Mouse (Mus musculus) induced T-regulatory cell, adult 2 months (primary cell): ENCODE measurements around the gene Ccdc126.

ENCODE experiments used
- DNase-seq: peaks from one replicate; pipeline ENCODE4 v3.0.0-alpha.2; 2012; ENCODE audit warnings: low read depth

Ccdc126 gene

DNA sequence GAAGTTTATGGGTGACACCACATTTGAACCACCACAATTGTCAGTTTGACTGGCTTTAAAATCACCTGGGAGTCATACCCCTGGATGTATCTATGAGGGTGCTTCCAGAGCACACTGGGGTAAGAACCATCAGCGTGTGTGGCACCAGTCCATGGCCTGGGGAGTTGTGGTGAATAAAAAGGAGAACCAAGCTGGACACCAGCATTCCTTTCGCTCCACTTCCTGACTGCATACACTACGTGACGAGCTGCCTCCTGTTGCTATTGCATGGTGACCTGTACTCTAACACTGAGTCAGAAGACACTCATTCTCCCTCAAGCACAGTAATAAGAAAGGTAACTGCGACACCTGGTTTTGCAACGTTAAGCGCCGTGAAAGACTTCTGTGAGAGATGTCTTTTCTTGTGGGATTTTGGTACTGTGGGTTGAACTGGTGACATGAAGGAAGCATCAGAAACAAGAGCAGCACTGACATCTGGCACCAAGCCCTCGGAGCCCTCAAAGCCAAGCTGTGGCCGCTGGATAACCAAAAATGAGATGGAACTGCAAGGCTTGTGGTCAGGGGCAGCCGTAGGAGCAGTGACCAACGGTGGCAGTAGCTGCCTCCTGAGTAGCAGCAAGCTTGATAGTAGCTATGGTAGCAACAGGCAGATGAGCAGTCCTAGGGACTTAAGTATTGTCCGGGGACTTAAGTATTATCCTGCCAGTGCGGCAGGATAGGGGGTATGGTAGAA is 24.8 kb downstream of the Ccdc126 start:
- no peak for DNase-seq

DNA sequence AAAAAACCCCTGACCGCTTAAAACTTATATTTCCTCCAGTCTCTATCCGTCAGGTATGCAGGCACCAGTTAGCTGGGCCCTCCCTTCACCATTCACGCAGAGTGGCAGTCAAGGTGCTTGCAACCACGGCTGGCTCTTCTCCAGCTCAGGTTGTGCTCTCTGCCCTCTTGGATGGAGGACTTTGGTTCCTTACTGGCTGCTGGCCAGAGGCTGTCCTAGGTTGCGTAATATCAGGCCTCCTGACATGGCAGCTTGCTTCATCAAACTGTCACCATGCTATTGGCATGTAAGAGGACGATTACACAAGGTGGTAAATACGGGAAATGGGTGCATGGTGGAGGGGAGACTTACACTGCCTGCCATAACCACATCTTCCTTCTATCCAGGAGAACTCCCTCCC is 30.8 kb downstream of the Ccdc126 start:
- DNase-seq, result no peak

DNA sequence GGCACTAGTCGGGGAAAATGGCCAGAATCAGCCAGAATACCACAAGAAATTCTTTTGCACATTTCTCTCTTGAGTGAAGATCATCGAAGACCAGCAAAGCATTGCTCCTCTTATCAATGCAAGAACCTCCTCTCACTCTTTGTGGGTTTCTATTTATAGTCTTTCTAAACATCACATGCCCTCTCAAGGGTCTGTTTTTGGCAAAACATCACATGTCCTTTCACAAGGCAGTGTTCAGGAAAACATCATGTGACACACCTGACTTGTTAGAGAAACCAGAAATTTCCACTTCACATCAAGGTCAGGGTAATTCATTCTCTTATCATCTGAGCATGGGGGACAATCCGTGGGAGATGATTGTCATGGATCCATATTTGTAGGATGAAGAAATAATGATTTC is 35.5 kb downstream of the Ccdc126 start:
- peak; percentile 44 for DNase-seq

DNA sequence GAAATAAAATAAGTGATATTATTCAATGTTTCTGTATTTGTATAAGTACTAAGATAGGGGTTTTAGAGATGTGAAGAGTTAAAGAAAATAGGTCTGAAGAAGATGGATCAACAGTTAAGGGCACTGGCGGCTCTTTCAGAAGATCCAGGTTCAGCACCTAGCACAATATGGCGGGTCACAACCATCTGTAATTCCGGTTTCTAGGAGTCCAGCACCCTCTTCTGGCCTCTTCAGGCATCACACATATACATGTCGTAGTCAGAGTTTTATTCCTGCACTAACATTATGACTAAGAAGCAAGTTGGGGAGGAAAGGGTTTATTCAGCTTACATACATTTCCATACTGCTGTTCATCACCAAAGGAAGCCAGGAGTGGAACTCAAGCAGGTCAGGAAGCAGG is 36.1 kb downstream of the Ccdc126 start:
- DNase-seq, result peak; percentile 47

DNA sequence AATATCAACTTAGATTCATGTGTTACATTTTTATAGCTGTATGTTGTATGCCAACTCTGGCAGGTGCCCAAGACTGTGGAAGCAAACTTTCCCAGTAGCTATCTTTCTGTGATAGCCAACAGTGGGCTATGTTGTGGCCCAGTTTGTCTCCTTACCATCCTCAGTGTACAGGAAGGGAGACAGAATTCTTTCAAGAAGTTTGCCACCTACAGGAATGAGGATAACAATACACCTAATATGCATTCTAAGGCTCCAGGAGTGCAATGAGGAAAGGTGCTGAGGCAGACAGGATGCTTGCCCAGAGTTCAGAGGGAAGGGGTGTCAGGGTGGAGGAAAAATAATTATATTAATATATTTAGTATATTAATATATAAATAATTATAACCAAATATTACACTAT is 41.3 kb downstream of the Ccdc126 start:
- peak; percentile 39 for DNase-seq

DNA sequence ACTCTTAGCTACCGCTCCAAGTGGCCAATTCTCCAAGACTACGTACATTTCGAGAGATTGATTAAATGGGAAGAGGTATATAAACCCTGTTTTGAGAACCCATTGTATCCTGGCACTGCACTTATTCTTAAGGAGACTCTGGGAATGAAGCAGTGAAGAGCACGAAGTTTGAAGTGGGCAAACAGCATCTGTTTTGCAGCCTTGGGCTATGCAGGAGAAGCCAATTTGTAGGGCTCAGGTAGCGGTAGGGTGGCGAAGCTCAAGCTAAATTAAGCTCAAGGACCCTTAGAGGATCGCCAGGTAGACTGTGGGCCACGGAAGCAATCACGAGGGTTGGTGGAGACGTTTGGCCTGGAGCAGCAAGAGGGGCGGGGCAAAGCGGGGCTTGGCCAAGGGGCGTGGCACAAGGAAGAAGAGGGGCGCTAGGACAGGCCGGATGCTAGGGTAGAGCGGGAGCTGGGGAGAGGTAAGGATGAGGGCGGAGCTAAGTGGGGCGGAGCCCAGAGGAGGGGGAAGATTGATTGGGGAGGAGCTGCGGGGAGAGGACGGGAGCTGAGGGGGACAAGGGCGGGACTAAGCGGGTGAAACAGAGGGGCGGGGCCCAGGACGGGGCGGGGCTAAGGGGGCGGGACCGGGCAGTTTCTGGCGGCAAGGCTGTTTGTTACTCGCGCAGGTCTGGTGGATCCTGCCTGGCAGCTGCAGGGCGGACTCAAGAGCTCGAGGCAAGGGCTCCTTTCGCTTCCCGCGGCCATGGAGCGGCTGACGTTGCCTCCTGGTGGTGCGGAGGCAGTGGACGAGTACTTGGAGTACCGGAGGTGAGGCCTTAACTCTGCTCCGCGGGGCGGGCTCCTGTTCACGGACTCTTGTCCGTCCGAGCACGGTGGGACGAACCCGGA is 48.3 kb downstream of the Ccdc126 start, which contains the start of gene Fam221a:
Gene Fam221a (plus strand): TSS at position 581 of the 896 bp plus-strand sequence.
- DNase-seq, result peak; percentile 97

DNA sequence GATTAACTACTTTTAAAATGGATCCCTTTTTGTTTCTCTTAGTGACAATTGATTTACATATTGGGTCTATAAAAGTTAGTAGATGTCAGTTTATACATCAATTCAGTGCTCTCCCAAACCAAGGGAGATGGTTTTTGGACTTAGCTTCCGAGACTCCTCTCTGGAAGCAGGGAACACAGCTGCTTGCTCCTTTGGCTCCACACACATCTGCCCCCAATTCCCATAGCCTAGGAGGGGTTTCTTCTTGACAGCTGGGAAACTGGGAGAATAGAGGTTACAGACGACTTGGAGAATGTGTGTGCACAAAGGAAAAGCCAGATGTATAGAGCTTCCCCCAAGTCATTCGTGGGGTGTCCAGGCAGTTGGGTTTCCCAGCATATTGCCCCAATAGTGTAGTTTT is 49.1 kb downstream of the Ccdc126 start:
- DNase-seq, result peak; percentile 34

DNA sequence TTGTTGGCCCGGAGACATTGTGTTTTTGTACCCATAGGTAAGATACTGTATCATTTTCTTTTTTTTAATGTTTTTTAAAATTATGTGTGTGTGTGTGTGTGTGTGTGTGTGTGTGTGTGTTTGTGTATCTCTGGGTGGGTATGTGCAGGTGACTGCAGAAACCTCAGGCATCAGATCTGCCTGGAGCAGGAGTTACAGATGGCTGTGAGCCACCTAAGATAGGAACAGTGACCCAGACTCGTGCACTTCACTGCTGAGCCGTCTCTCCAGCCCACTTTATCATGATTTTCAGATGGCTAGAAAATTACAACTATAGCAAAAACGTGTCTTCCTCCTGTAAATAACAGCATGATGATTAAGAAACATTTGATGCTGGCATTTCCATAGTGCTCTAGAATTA is 53.6 kb downstream of the Ccdc126 start:
- DNase-seq, result no peak

DNA sequence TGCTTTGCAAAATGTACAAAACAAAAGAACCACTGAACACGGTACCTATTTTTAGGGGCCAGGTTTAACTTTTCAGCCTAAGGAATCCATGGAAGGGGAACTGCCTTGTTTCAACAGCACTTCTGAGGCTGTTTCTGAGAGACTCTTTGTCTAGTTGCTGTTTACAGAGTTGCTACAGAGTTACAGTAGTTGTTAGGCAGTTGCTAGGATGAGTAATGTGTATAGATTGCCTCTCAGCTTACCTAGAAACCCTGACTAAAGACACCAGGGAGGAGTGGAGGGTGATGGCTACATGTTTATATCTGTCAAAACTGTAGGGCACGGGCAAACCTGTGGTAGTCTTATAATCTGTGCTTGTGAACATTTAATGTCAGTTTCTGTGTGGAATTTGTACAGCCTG is 54.9 kb downstream of the Ccdc126 start:
- no peak for DNase-seq

DNA sequence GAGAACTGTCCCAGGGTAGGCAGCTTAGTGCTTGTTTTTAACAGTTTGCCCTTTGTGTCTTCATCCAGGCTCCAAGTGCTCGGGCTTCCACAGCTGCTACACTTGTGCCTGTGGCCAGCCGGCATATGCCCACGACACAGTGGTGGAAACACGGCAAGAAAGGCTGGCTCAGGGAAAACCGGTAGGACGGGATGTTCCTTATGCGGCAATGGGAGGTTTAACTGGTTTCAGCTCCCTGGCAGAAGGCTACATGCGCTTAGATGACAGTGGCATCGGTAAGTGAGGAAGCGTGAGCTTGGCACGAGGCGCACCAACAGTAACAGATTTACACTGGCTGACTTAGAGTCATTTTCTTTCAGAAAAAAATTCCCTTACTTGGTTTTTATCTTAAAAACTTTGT is 59.3 kb downstream of the Ccdc126 start:
- no peak for DNase-seq
